Mouse (Mus musculus) lung, adult 2 months (tissue): Measurements from ENCODE around the gene Mok. TPM values are rescaled to one million over a fixed set of nuclear protein-coding genes. Genes with fewer than 3 reads are reported as not detected.

Experiments
- DNase-seq: peaks from one replicate; pipeline ENCODE4 v3.0.0; 2022
- H3K4me1 ChIP-seq: fragments of 200-500 bp; 2 replicates; pipeline ENCODE4 v1.6.1; 2011; ENCODE audit warnings: low read length; ENCODE audit not compliant: control insufficient read depth, insufficient read depth
- H3K4me3 ChIP-seq: fragments of 200-500 bp; replicated peaks from 2 replicates; pipeline ENCODE3; 2011; ENCODE audit warnings: low read depth, mild to moderate bottlenecking, control low read depth, low read length; ENCODE audit errors: extremely low read depth
- CTCF ChIP-seq: fragments of 200-500 bp; IDR thresholded peaks from 2 replicates; pipeline ENCODE4 v1.5.1; 2011; ENCODE audit warnings: mild to moderate bottlenecking, low read length, control low read depth; ENCODE audit not compliant: insufficient read depth
- POLR2A ChIP-seq: fragments of 200-500 bp; IDR thresholded peaks from 2 replicates; pipeline ENCODE4 v1.6.1; 2011; ENCODE audit warnings: low read depth, mild to moderate bottlenecking, control low read depth, low read length, borderline replicate concordance; ENCODE audit errors: extremely low read depth
- WGBS: fragments of 180-500 bp; shearing (Covaris S2); methylation state at CpG from one replicate; pipeline ENCODE4 v1.1.7; 2018; 5-methylcytosine and 5-hydroxymethylcytosine counted together
- polyA plus RNA-seq: library from polyadenylated mRNA; depleted of rRNA; stranded (reverse); fragments of >200 nt; gene quantifications from 2 replicates; pipeline ENCODE4 v1.2.3, GENCODE M21; 2012

The Mok gene
- polyA plus RNA-seq, 1 experiment = 4.7 TPM

- TF ChIP-seq POLR2A (no peak), CTCF (no peak)
- Histone ChIP-seq H3K4me3 (peak overlapping the region; percentile 91), H3K4me1 (peaks cover 2% of the 10 kb centered on the region; the same call in 1 of the 2 replicates)
- no peak for DNase-seq
- WGBS = 13% methylated on average over 9 of the region's 9 CpGs
Observed at GRCm38 (mm10) chr12:110850929-110851256, 10.2 kb upstream of the Mok start.

GRCm38 (mm10) chr12:110850010-110850928, 9.5 kb upstream of the Mok start, which contains the start of gene Zfp839:
TSS of gene Zfp839 (plus strand) at chr12:110850253.
- H3K4me1 ChIP-seq = peaks cover 2% of the 10 kb centered on the region; the same call in 1 of the 2 replicates
- peak; percentile 87 for DNase-seq
- H3K4me3 ChIP-seq = peak within 1 kb of the TSS; percentile 91
- 1% methylated on average over 88 of the region's 89 CpGs for WGBS
- TF ChIP-seq POLR2A (peak; percentile 60; the same call in 1 of the 2 replicates), CTCF (no peak)

- no peak overlapping the region for H3K4me3 ChIP-seq
- TF ChIP-seq POLR2A (no peak), CTCF (no peak)
- no peak for DNase-seq
- peaks cover under 1% of the 10 kb centered on the region; the same call in 1 of the 2 replicates for H3K4me1 ChIP-seq
- 76% methylated on average over 6 of the region's 6 CpGs for WGBS
Observed at GRCm38 (mm10) chr12:110846191-110846765, 5.5 kb upstream of the Mok start.

- peak; percentile 96 for DNase-seq
- under 1% methylated on average over 36 of the region's 36 CpGs for WGBS
- Histone ChIP-seq H3K4me3 (peak overlapping the region; percentile 72), H3K4me1 (peaks cover 2% of the 10 kb centered on the region; the same call in 1 of the 2 replicates)
- TF ChIP-seq POLR2A (no peak; the same call in 1 of the 2 replicates), CTCF (no peak)
Observed at GRCm38 (mm10) chr12:110845131-110845880, 4.6 kb upstream of the Mok start.

- peak overlapping the region; percentile 72 for H3K4me3 ChIP-seq
- peak; percentile 53 for DNase-seq
- TF ChIP-seq CTCF (no peak), POLR2A (no peak)
- under 1% methylated on average over 42 of the region's 42 CpGs for WGBS
- peaks cover 2% of the 10 kb centered on the region; the same call in 1 of the 2 replicates for H3K4me1 ChIP-seq
Observed at GRCm38 (mm10) chr12:110844227-110845130, 3.7 kb upstream of the Mok start.

- Histone ChIP-seq H3K4me1 (peaks cover 2% of the 10 kb centered on the region; the same call in 1 of the 2 replicates), H3K4me3 (peak overlapping the region; percentile 69)
- TF ChIP-seq CTCF (peak; percentile 79), POLR2A (no peak)
- WGBS = 17% methylated on average over 32 of the region's 32 CpGs
- DNase-seq = peak; percentile 86
Observed at GRCm38 (mm10) chr12:110843194-110844048, 2.7 kb upstream of the Mok start.

GRCm38 (mm10) chr12:110841731-110842493, 1.2 kb upstream of the Mok start:
- Histone ChIP-seq H3K4me3 (no peak overlapping the region), H3K4me1 (peaks cover 2% of the 10 kb centered on the region; the same call in 1 of the 2 replicates)
- TF ChIP-seq CTCF (no peak), POLR2A (no peak)
- 67% methylated on average over 5 of the region's 5 CpGs for WGBS
- no peak for DNase-seq
